Mouse (Mus musculus) ES-E14 (cell line): ENCODE measurements around the gene Bcl11b.

ENCODE experiments used
- HCFC1 ChIP-seq: IDR thresholded peaks from 2 replicates; pipeline ENCODE4 v1.6.1; 2012; ENCODE audit warnings: low read length, inconsistent platforms, borderline replicate concordance; ENCODE audit not compliant: insufficient read depth
- ZC3H11A ChIP-seq: IDR thresholded peaks from 2 replicates; pipeline ENCODE4 v1.6.1; 2012; ENCODE audit warnings: low read depth, mild to moderate bottlenecking, inconsistent platforms, low read length, borderline replicate concordance
- ZNF384 ChIP-seq: IDR thresholded peaks from 2 replicates; pipeline ENCODE4 v1.6.1; 2012; ENCODE audit warnings: low read depth, low read length, inconsistent platforms

GRCm38 (mm10) chr12:107928464-107928901 lies 74.9 kb downstream of the Bcl11b start:
- TF ChIP-seq ZNF384, result no peak
- TF ChIP-seq HCFC1, result no peak
- TF ChIP-seq ZC3H11A, result no peak
